Mouse (Mus musculus): Measurements from ENCODE around the gene Gabra5.

GRCm38 (mm10) chr7:57365134-57366012, 144.5 kb downstream of the Gabra5 start:
- TF ChIP-seq CTCF (IDR thresholded peaks at IDR 0.05; ENCODE audit: borderline replicate concordance, extremely low read depth, insufficient read depth, insufficient read length) (no peak), POLR2A (IDR thresholded peaks at IDR 0.05; ENCODE audit: borderline replicate concordance, extremely low read depth, insufficient read depth, insufficient read length, poor library complexity, severe bottlenecking) (no peak)
